24 mouse cellular contexts compared by ENCODE assay signal in genomic region chr12:104987936-104988335, GRCm38 (mm10).
"Had no signal": no experiment of that assay in that cellular context is flagged by ENCODE, and none has a peak within 500 bp of the region (broad histone marks: within the 10 kb centered on the region; RNA-seq: fewer than 3 reads in every experiment).

No protein-coding gene starts in this region.

- H3K4me2 ChIP-seq: heart, embryonic 12.5 days; hindbrain, embryonic 12.5 days; hindbrain, embryonic 14.5 days; intestine, embryonic 15.5 days; limb, embryonic 12.5 days had no signal

- H3K4me3 ChIP-seq: gastrocnemius, adult 2 months; heart, embryonic 10.5 days; heart, embryonic 12.5 days; hindbrain, embryonic 10.5 days; hindbrain, embryonic 12.5 days; intestine, embryonic 15.5 days; layer of hippocampus, adult 2 months; left cerebral cortex, adult 2 months; limb, embryonic 10.5 days; limb, embryonic 12.5 days had no signal

- H3K27me3 ChIP-seq: hindbrain, embryonic 12.5 days; intestine, embryonic 15.5 days; limb, embryonic 12.5 days had no signal

- H3K9me3 ChIP-seq: heart, embryonic 10.5 days; hindbrain, embryonic 10.5 days; hindbrain, embryonic 12.5 days; intestine, embryonic 15.5 days; limb, embryonic 10.5 days; limb, embryonic 12.5 days had no signal

- H3K9ac ChIP-seq: heart, embryonic 12.5 days; hindbrain, embryonic 12.5 days; hindbrain, embryonic 14.5 days; intestine, embryonic 15.5 days; limb, embryonic 12.5 days had no signal

- DNase-seq: gastrocnemius, adult 2 months; gastrocnemius, postnatal 10 days; gastrocnemius, postnatal 25 days; heart, adult 18-20 months; heart, postnatal 10 days; heart, postnatal 4 days; kidney, adult 18-20 months; kidney, adult 8-10 months; kidney, postnatal 10 days; kidney, postnatal 25 days; kidney, postnatal 4 days; liver had no signal

- H3K27ac ChIP-seq: gastrocnemius, adult 2 months; heart, embryonic 10.5 days; hindbrain, embryonic 10.5 days; hindbrain, embryonic 12.5 days; hindbrain, embryonic 14.5 days; intestine, embryonic 15.5 days; layer of hippocampus, adult 2 months; left cerebral cortex, adult 2 months; limb, embryonic 10.5 days; limb, embryonic 12.5 days had no signal

- H3K4me1 ChIP-seq: heart, embryonic 10.5 days; heart, embryonic 12.5 days; intestine, embryonic 15.5 days had no signal

- H3K36me3 ChIP-seq: heart, embryonic 10.5 days; heart, embryonic 12.5 days; hindbrain, embryonic 10.5 days; hindbrain, embryonic 12.5 days; intestine, embryonic 15.5 days; limb, embryonic 10.5 days; limb, embryonic 12.5 days had no signal

- ATAC-seq: hindbrain, embryonic 16.5 days; inflammation-experienced regulatory T-cells, adult 6 months; intestine, embryonic 15.5 days had no signal
